Mouse (Mus musculus): Measurements from ENCODE around the gene Serpinb9d. TPM values are rescaled to one million over a fixed set of nuclear protein-coding genes. Genes with fewer than 3 reads are reported as not detected.

Gene Serpinb9d
- polyA plus RNA-seq (2017; shearing (Covaris generic)), result not detected

DNA sequence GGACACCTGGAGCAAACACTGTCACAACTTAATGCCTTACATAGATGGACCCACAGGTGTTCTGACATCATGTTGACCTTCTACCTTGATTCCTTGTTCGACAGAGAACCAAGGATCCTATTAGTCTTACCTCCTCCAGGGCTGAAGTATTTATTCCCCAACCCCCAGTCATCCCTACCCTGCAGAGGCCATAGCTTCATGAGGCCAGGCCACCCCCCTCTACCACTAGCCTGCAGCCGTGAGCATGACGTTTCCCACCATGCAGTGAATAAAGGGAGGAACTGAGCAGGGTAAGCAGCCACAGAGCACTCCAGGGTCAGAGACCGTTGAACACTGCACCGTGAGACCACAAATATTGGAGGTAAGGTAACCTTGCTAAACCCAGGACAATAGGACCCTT, at the start of gene Serpinb9d:
TSS of gene Serpinb9d (plus strand) at position 301 of the 400 bp plus-strand sequence.

DNA sequence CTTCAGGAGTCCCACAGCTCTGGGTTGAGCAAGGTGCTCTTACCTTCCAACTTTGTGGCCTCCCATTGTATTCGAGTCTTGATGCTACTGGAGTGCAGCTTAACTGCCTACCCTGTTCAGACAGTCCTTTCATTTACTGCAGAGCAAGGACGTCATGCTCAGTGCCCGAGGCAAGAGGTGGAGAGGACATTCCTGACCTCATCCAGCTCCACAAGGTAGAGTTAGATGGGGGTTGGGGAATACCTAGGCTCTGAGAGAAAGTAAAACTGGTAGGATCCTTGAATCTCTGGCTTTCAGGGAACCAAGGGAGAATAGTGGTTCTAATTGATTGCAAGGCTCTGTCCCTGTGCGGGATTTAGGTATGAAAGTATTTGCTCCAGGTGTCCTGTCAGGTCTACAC, 33.1 kb upstream of the Serpinb9d start, which contains the start of gene Serpinb9c:
TSS of gene Serpinb9c (minus strand) at position 101 of the 400 bp plus-strand sequence.

DNA sequence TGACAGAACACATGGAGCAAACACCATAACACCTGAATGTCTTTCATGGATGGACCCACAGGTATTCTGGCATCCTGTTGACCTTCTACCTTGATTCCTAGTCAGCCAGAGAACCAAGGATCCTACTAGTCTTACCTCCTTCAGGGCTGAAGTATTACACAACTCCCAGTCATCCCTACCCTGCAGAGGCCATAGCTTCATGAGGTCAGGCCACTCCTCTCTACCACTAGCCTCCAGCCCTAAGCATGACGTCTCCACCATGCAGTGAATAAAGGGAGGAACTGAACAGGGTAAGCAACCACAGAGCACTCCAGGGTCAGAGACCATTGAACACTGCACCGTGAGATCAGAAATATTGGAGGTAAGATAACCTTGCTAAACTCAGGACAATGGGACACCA, 56.6 kb downstream of the Serpinb9d start, which contains the start of gene Serpinb9e:
TSS of gene Serpinb9e (plus strand) at position 301 of the 400 bp plus-strand sequence.

Other genes with a start within 250 kb of the Serpinb9d start
- 70.7 TPM for gene Serpinb6b, start 227.8 kb upstream of the Serpinb9d start, polyA plus RNA-seq (2017; shearing (Covaris generic))
- gene Serpinb9, start 189.7 kb upstream of the Serpinb9d start, polyA plus RNA-seq (2017; shearing (Covaris generic)), result 145 TPM
- 0.21 TPM for gene Serpinb9b, start 165.5 kb upstream of the Serpinb9d start, polyA plus RNA-seq (2017; shearing (Covaris generic))
- gene Serpinb1b, start 114.4 kb upstream of the Serpinb9d start, polyA plus RNA-seq (2017; shearing (Covaris generic)), result 1.3 TPM
- gene Serpinb9c, start 33.2 kb upstream of the Serpinb9d start, polyA plus RNA-seq (2017; shearing (Covaris generic)), result not detected
- not detected for gene Serpinb9e, start 56.7 kb downstream of the Serpinb9d start, polyA plus RNA-seq (2017; shearing (Covaris generic))
- gene Serpinb9f, start 131.1 kb downstream of the Serpinb9d start, polyA plus RNA-seq (2017; shearing (Covaris generic)), result not detected
- not detected for gene Gm11397, start 202.8 kb downstream of the Serpinb9d start, polyA plus RNA-seq (2017; shearing (Covaris generic))

Measured in effector memory CD4-positive, alpha-beta T cell, adult 5 months (primary cell).